Mouse (Mus musculus): Measurements from ENCODE around the gene Mroh8. TPM values are rescaled to one million over a fixed set of nuclear protein-coding genes. Genes with fewer than 3 reads are reported as not detected.

Gene Mroh8
- polyA plus RNA-seq, 1 experiment from 2014 or later = 0.68 TPM

- Histone ChIP-seq H3K4me1 (ENCODE audit: control insufficient read depth, insufficient read depth, low read length) (no peaks in the 10 kb centered on the region), H3K4me2 (no peak overlapping the region), H3K27me3 (ENCODE audit: control insufficient read depth, insufficient read depth, low read length) (no peaks in the 10 kb centered on the region), H3K9me3 (ENCODE audit: control insufficient read depth, low read length) (no peaks in the 10 kb centered on the region), H3K4me3 (ENCODE audit: low read depth, low read length) (no peak overlapping the region), H3K9ac (ENCODE audit: low read length) (no peak overlapping the region), H3K27ac (ENCODE audit: low read depth, low read length) (no peak overlapping the region), H3K36me3 (ENCODE audit: control insufficient read depth, insufficient read depth, low read length) (peaks cover 45% of the 10 kb centered on the region)
- ATAC-seq (ENCODE audit: low FRiP score) (no peak), DNase-seq (ENCODE audit: low spot score, missing footprints) (no peak)
- 91% methylated on average over 6 of the region's 6 CpGs for WGBS
Observed at GRCm38 (mm10) chr2:157315486-157315885, 36.1 kb upstream of the Mroh8 start.

GRCm38 (mm10) chr2:157314310-157314709 lies 35.0 kb upstream of the Mroh8 start:
- Histone ChIP-seq H3K4me3 (ENCODE audit: low read depth, low read length) (no peak overlapping the region), H3K4me1 (ENCODE audit: control insufficient read depth, insufficient read depth, low read length) (no peaks in the 10 kb centered on the region), H3K36me3 (ENCODE audit: control insufficient read depth, insufficient read depth, low read length) (peaks cover 45% of the 10 kb centered on the region), H3K4me2 (no peak overlapping the region), H3K9me3 (ENCODE audit: control insufficient read depth, low read length) (no peaks in the 10 kb centered on the region), H3K27me3 (ENCODE audit: control insufficient read depth, insufficient read depth, low read length) (no peaks in the 10 kb centered on the region), H3K27ac (ENCODE audit: low read depth, low read length) (no peak overlapping the region), H3K9ac (ENCODE audit: low read length) (no peak overlapping the region)
- DNase-seq (ENCODE audit: low spot score, missing footprints) (no peak), ATAC-seq (ENCODE audit: low FRiP score) (no peak)
- 87% methylated on average over 7 of the region's 7 CpGs for WGBS

GRCm38 (mm10) chr2:157313718-157314117 lies 34.4 kb upstream of the Mroh8 start:
- Histone ChIP-seq H3K9me3 (ENCODE audit: control insufficient read depth, low read length) (no peaks in the 10 kb centered on the region), H3K36me3 (ENCODE audit: control insufficient read depth, insufficient read depth, low read length) (peaks cover 49% of the 10 kb centered on the region), H3K27ac (ENCODE audit: low read depth, low read length) (no peak overlapping the region), H3K4me3 (ENCODE audit: low read depth, low read length) (no peak overlapping the region), H3K9ac (ENCODE audit: low read length) (no peak overlapping the region), H3K4me1 (ENCODE audit: control insufficient read depth, insufficient read depth, low read length) (no peaks in the 10 kb centered on the region), H3K4me2 (no peak overlapping the region), H3K27me3 (ENCODE audit: control insufficient read depth, insufficient read depth, low read length) (no peaks in the 10 kb centered on the region)
- no peak for DNase-seq (ENCODE audit: low spot score, missing footprints)
- no peak for ATAC-seq (ENCODE audit: low FRiP score)
- WGBS = 89% methylated on average over 3 of the region's 3 CpGs

DNA sequence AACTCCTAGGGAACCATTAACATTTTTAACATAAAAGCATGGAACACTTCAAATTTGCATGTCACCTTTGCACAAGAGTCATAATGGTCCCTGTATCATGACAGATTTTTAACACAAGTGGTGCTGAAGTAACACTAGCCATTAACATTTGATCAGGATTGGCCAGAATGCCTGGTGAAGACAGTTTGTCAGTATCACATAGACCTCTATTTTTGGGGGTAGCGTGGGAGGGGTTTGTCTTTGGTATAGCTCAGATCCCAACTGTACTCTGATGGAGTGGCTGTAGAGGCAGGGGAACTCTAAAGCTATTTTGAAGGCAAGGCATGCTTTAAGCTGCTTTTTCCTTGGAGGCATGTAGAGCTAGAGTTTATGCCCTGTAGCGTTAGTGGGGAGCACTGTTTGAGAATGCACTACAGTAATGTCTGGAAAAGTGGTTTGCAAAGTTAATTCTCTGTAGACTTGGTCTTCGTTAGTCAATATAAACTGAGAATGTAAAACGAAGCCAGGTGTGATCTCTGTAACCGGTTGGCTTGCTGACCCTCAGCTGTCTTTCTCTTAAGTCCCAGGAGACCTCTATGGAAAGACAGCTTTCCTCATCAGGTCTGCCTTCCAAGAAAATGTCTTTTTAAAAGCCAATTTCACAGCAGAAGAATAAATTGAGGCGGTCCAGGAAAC lies 31.8 kb upstream of the Mroh8 start:
- DNase-seq (ENCODE audit: low spot score, missing footprints) = no peak
- no peak overlapping the region for H3K9ac ChIP-seq (ENCODE audit: low read length)
- H3K9me3 ChIP-seq (ENCODE audit: control insufficient read depth, low read length) = no peaks in the 10 kb centered on the region
- H3K36me3 ChIP-seq (ENCODE audit: control insufficient read depth, insufficient read depth, low read length) = peaks cover 33% of the 10 kb centered on the region
- ATAC-seq (ENCODE audit: low FRiP score) = no peak
- WGBS = 96% methylated on average over 6 of the region's 6 CpGs
- no peaks in the 10 kb centered on the region for H3K4me1 ChIP-seq (ENCODE audit: control insufficient read depth, insufficient read depth, low read length)
- H3K4me2 ChIP-seq = no peak overlapping the region
- no peak overlapping the region for H3K4me3 ChIP-seq (ENCODE audit: low read depth, low read length)
- no peak overlapping the region for H3K27ac ChIP-seq (ENCODE audit: low read depth, low read length)
- no peaks in the 10 kb centered on the region for H3K27me3 ChIP-seq (ENCODE audit: control insufficient read depth, insufficient read depth, low read length)

GRCm38 (mm10) chr2:157309611-157310010 lies 30.3 kb upstream of the Mroh8 start:
- H3K4me2 ChIP-seq = no peak overlapping the region
- WGBS = 95% methylated on average over 8 of the region's 8 CpGs
- ATAC-seq (ENCODE audit: low FRiP score) = no peak
- H3K27me3 ChIP-seq (ENCODE audit: control insufficient read depth, insufficient read depth, low read length) = no peaks in the 10 kb centered on the region
- H3K9ac ChIP-seq (ENCODE audit: low read length) = no peak overlapping the region
- no peak for DNase-seq (ENCODE audit: low spot score, missing footprints)
- no peaks in the 10 kb centered on the region for H3K4me1 ChIP-seq (ENCODE audit: control insufficient read depth, insufficient read depth, low read length)
- peaks cover 24% of the 10 kb centered on the region for H3K36me3 ChIP-seq (ENCODE audit: control insufficient read depth, insufficient read depth, low read length)
- no peak overlapping the region for H3K27ac ChIP-seq (ENCODE audit: low read depth, low read length)
- no peak overlapping the region for H3K4me3 ChIP-seq (ENCODE audit: low read depth, low read length)
- H3K9me3 ChIP-seq (ENCODE audit: control insufficient read depth, low read length) = no peaks in the 10 kb centered on the region

GRCm38 (mm10) chr2:157308273-157308917 lies 29.0 kb upstream of the Mroh8 start:
- Histone ChIP-seq H3K27ac (ENCODE audit: low read depth, low read length) (no peak overlapping the region), H3K4me1 (ENCODE audit: control insufficient read depth, insufficient read depth, low read length) (no peaks in the 10 kb centered on the region), H3K27me3 (ENCODE audit: control insufficient read depth, insufficient read depth, low read length) (no peaks in the 10 kb centered on the region), H3K9me3 (ENCODE audit: control insufficient read depth, low read length) (no peaks in the 10 kb centered on the region), H3K9ac (ENCODE audit: low read length) (no peak overlapping the region), H3K4me2 (no peak overlapping the region), H3K4me3 (ENCODE audit: low read depth, low read length) (no peak overlapping the region), H3K36me3 (ENCODE audit: control insufficient read depth, insufficient read depth, low read length) (peaks cover 25% of the 10 kb centered on the region)
- 97% methylated on average over 2 of the region's 2 CpGs for WGBS
- no peak for DNase-seq (ENCODE audit: low spot score, missing footprints)
- no peak for ATAC-seq (ENCODE audit: low FRiP score)

DNA sequence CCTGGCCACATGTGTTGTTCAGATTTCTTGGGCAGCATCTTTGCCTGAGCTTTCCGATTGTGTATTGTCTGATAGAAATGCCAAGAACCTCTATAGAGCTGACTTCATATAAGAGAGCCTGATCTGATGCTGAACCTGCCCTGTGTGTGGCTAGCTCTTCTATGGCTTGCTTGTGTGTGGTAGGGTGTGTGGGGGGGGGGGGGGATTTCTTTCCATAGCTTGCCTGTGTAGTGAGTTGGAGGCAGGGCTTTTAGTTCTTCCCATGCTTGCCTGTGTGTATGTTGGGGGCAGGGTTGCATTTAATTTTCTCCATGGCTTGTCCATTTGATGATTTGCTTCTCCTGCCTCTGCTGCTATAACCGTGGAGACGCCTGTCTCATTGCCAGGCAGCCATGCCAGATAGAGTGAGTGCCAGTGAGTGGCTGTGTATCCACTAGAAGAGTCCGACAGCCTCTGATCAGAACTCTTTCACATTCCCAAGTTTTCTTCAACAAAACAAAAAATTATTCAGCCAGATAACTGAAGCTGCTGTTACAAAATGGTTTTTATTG lies 28.4 kb upstream of the Mroh8 start:
- Histone ChIP-seq H3K27me3 (ENCODE audit: control insufficient read depth, insufficient read depth, low read length) (no peaks in the 10 kb centered on the region), H3K36me3 (ENCODE audit: control insufficient read depth, insufficient read depth, low read length) (peaks cover 20% of the 10 kb centered on the region), H3K4me1 (ENCODE audit: control insufficient read depth, insufficient read depth, low read length) (no peaks in the 10 kb centered on the region), H3K9ac (ENCODE audit: low read length) (no peak overlapping the region), H3K4me3 (ENCODE audit: low read depth, low read length) (no peak overlapping the region), H3K9me3 (ENCODE audit: control insufficient read depth, low read length) (no peaks in the 10 kb centered on the region), H3K27ac (ENCODE audit: low read depth, low read length) (no peak overlapping the region), H3K4me2 (no peak overlapping the region)
- ATAC-seq (ENCODE audit: low FRiP score) (no peak), DNase-seq (ENCODE audit: low spot score, missing footprints) (no peak)
- WGBS = 89% methylated on average over 4 of the region's 4 CpGs

GRCm38 (mm10) chr2:157306091-157307032 lies 27.0 kb upstream of the Mroh8 start:
- 89% methylated on average over 7 of the region's 7 CpGs for WGBS
- H3K9me3 ChIP-seq (ENCODE audit: control insufficient read depth, low read length) = no peaks in the 10 kb centered on the region
- no peak overlapping the region for H3K4me2 ChIP-seq
- H3K4me3 ChIP-seq (ENCODE audit: low read depth, low read length) = no peak overlapping the region
- DNase-seq (ENCODE audit: low spot score, missing footprints) (no peak), ATAC-seq (ENCODE audit: low FRiP score) (no peak)
- no peaks in the 10 kb centered on the region for H3K4me1 ChIP-seq (ENCODE audit: control insufficient read depth, insufficient read depth, low read length)
- no peak overlapping the region for H3K9ac ChIP-seq (ENCODE audit: low read length)
- no peak overlapping the region for H3K27ac ChIP-seq (ENCODE audit: low read depth, low read length)
- H3K36me3 ChIP-seq (ENCODE audit: control insufficient read depth, insufficient read depth, low read length) = peaks cover 18% of the 10 kb centered on the region
- H3K27me3 ChIP-seq (ENCODE audit: control insufficient read depth, insufficient read depth, low read length) = no peaks in the 10 kb centered on the region

All from midbrain, embryonic 11.5 days (tissue).